Mouse (Mus musculus) CH12.LX (cell line): Measurements from ENCODE around the gene Samd13.

ENCODE experiments used
- CTCF ChIP-seq, 2 experiments: IDR thresholded peaks in 1 of 2; conservative IDR thresholded peaks in 1 of 2; 2 replicates each; pipeline ENCODE4 v1.5.1; 2011 to 2012; ENCODE audit warnings: low read depth in 2 of 2, low read length in 2 of 2, improper control_type of control experiment in 1 of 2, inconsistent platforms in 1 of 2, mild to moderate bottlenecking in 1 of 2, moderate library complexity in 1 of 2
- NELFE ChIP-seq: IDR thresholded peaks from 2 replicates; pipeline ENCODE4 v1.6.1; 2011; ENCODE audit warnings: low read depth, low read length, improper control_type of control experiment
- UBTF ChIP-seq: IDR thresholded peaks from 2 replicates; pipeline ENCODE4 v1.6.1; 2012; ENCODE audit warnings: low read depth, mild to moderate bottlenecking, inconsistent platforms, low read length, improper control_type of control experiment, moderate library complexity

DNA sequence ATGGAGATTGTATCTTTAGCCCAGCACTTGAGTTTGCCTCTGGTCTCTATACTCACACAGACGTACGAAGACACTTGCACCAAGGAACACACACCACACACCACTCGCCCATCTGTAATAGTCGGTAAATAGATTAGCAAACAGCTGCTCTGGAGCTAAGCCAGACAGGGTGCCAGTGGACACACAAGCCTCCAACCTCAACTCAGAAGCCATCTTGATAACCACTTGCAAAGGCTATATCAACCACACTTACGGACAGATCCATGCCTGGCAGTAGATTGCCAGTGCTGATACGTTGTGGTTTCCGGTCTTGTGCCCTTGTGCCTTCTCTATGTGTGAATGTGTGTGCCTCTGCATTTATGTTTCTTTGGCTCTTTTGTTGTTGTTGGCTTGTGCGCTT, 1.0 kb upstream of the Samd13 start:
- TF ChIP-seq UBTF: no peak
- no peak for TF ChIP-seq NELFE
- TF ChIP-seq CTCF (conservative IDR thresholded peaks at IDR 0.05 in 1 of 2, IDR thresholded peaks at IDR 0.05 in 1 of 2; ENCODE audit: low read depth in 2 of 2, low read length in 2 of 2): no peak
